Mouse (Mus musculus) lung, postnatal 14 days (tissue): ENCODE results near the gene Rpp38.
A peak's percentile ranks its signal among the peaks of the same experiment; 100 is the strongest.

Experiments used
- DNase-seq: peaks from one replicate; pipeline ENCODE4 v3.0.0; 2021

Gene Rpp38

GRCm38 (mm10) chr2:3285181-3285530 lies 47.3 kb downstream of the Rpp38 start:
- no peak for DNase-seq

GRCm38 (mm10) chr2:3284473-3285180 lies 47.8 kb downstream of the Rpp38 start:
- peak; percentile 46 for DNase-seq

GRCm38 (mm10) chr2:3283602-3284472 lies 48.6 kb downstream of the Rpp38 start, which contains the start of gene Nmt2:
Nmt2 (plus strand) TSS chr2:3284212.
- peak; percentile 99 for DNase-seq

GRCm38 (mm10) chr2:3282866-3283601 lies 49.4 kb downstream of the Rpp38 start:
- no peak for DNase-seq

- DNase-seq = no peak
These were observed 51.1 kb downstream of the Rpp38 start for GRCm38 (mm10) chr2:3281311-3281710.
